Mouse (Mus musculus) lung, embryonic 15.5 days (tissue): ENCODE data around the gene Olfr1391. TPM values are rescaled to one million over a fixed set of nuclear protein-coding genes. Genes with fewer than 3 reads are reported as not detected.

ENCODE experiments used
- polyA plus RNA-seq: library from polyadenylated mRNA; unstranded; fragments of >200 nt; fragmentation: Nextera tagmentation; extraction: Ambion mirVana; gene quantifications from 2 replicates; pipeline ENCODE4 v1.2.1, GENCODE M21; 2015

Olfr1391 gene
- polyA plus RNA-seq, 1 experiment from 2014 or later, result not detected

Other genes starting within 250 kb of the Olfr1391 start
- 2.6 and 3.1 TPM in 2 replicates for gene Ifi47, start 246.2 kb upstream of the Olfr1391 start, polyA plus RNA-seq
- not detected in 2 replicates for gene Olfr1396, start 207.9 kb upstream of the Olfr1391 start, polyA plus RNA-seq
- gene Olfr1395, start 180.5 kb upstream of the Olfr1391 start, polyA plus RNA-seq, result not detected in 2 replicates
- gene Olfr1394, start 168.4 kb upstream of the Olfr1391 start, polyA plus RNA-seq, result not detected in 2 replicates
- gene Btnl9, start 135.6 kb upstream of the Olfr1391 start, polyA plus RNA-seq, result 0.48 and 1.1 TPM in 2 replicates
- 37.6 and 40.3 TPM in 2 replicates for gene Zfp62, start 119.5 kb upstream of the Olfr1391 start, polyA plus RNA-seq
- gene Mgat1, start 78.6 kb upstream of the Olfr1391 start, polyA plus RNA-seq, result 65.0 and 69.6 TPM in 2 replicates
- not detected in 2 replicates for gene Olfr1393, start 44.4 kb upstream of the Olfr1391 start, polyA plus RNA-seq
- gene Olfr1392, start 37.5 kb upstream of the Olfr1391 start, polyA plus RNA-seq, result not detected in 2 replicates
- gene Olfr10, start 18.0 kb upstream of the Olfr1391 start, polyA plus RNA-seq, result not detected in 2 replicates
- gene Olfr1390, start 12.4 kb downstream of the Olfr1391 start, polyA plus RNA-seq, result not detected in 2 replicates
- gene Olfr1389, start 100.3 kb downstream of the Olfr1391 start, polyA plus RNA-seq, result not detected in 2 replicates
- gene Olfr1388, start 113.9 kb downstream of the Olfr1391 start, polyA plus RNA-seq, result 0.06 and 0.10 TPM in 2 replicates
- not detected in 2 replicates for gene Olfr1387, start 132.6 kb downstream of the Olfr1391 start, polyA plus RNA-seq
- gene Olfr1386, start 142.3 kb downstream of the Olfr1391 start, polyA plus RNA-seq, result not detected in 2 replicates
- not detected in 2 replicates for gene Olfr1385, start 166.3 kb downstream of the Olfr1391 start, polyA plus RNA-seq
- not detected in 2 replicates for gene Olfr1384, start 184.0 kb downstream of the Olfr1391 start, polyA plus RNA-seq
- gene Olfr1383, start 196.9 kb downstream of the Olfr1391 start, polyA plus RNA-seq, result not detected in 2 replicates
- gene Olfr1382, start 205.5 kb downstream of the Olfr1391 start, polyA plus RNA-seq, result not detected in 2 replicates
- gene Olfr1381, start 220.7 kb downstream of the Olfr1391 start, polyA plus RNA-seq, result not detected in 2 replicates
- gene Olfr1380, start 234.1 kb downstream of the Olfr1391 start, polyA plus RNA-seq, result not detected in 2 replicates